In the genomic region with DNA sequence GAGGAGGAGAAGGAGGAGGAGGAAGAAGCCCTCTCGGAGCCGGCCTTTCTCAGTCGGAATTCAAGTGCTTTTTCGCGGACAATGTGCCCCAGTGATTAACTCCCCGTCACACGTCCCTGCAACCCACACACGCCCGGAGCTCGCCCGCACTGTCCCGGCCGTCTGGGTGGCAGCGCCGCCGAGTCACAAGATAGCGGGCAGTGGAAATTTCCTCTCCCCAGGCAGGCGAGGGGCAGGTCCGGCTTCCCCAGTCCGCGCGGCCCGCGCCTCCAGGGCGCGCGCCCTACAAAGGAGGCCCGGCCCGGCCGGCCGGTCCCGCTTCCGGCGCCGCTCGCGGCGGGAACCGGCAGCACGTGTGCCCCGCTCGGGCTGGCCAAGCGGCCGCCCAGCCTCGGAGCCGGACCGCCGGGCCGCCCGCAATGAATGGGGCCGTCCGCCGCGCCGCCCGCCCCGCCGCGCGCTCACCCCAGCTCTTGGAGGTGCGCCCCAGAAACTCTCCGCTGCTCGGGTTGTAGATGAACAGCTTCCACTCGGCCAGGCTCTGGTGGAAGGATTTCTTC, we compare ENCODE assay signal across 8 mouse cellular contexts. TPM values are rescaled to one million over a fixed set of nuclear protein-coding genes. Genes with fewer than 3 reads are reported as not detected.
DNase-seq lines count a peak whose midpoint lies in the region; ATAC-seq and TF ChIP-seq lines count a peak whose summit lies in the region.

No protein-coding gene starts in this region.

- DNase-seq in G1E (ENCODE audit: low spot score): peak; percentile 50
- DNase-seq in cerebellum, adult 18-20 months: peak; percentile 81 to 82
- DNase-seq in forebrain, postnatal 0 days: peak; percentile 46
- peak; percentile 69 to 81 for DNase-seq in heart, postnatal 36 days
- DNase-seq in layer of hippocampus, adult 18-20 months (ENCODE audit: low spot score in 2 of 2): peak; percentile 50 to 63
- peak; percentile 82 to 85 for DNase-seq in lung, adult 18-20 months
- DNase-seq in testis, postnatal 10 days (ENCODE audit: low spot score): peak; percentile 75

- intact Hi-C loops in heart, postnatal 36 days (cut with DNase I): loop anchor here (5.0 kb wide), 2 partner anchors 74 to 114 kb away; partner anchors contain the start of gene Rnf7

- H3K4me1 ChIP-seq in G1E (ENCODE audit: insufficient read depth, low read depth, low read length): peaks cover 31% of the 10 kb centered on the region
- H3K4me1 ChIP-seq in forebrain, postnatal 0 days (ENCODE audit: insufficient read depth): peaks cover 9% of the 10 kb centered on the region
- H3K4me1 ChIP-seq in neural tube, embryonic 14.5 days (ENCODE audit: control insufficient read depth, insufficient read depth, low read length): peaks cover 22% of the 10 kb centered on the region

- H3K9ac ChIP-seq in forebrain, postnatal 0 days: peak overlapping the region; percentile 82
- H3K9ac ChIP-seq in neural tube, embryonic 14.5 days (replicated peaks; ENCODE audit: low read depth, low read length): peak overlapping the region; percentile 79

- 0 out of 2 replicates have a peak, but pooled peaks have one; percentile 2 for ATAC-seq in G1E (ENCODE audit: extremely low read depth, insufficient number of reproducible peaks, low FRiP score, poor library complexity, severe bottlenecking)
- peak; percentile 60 for ATAC-seq in forebrain, postnatal 0 days
- peak; percentile 70 for ATAC-seq in neural tube, embryonic 14.5 days (ENCODE audit: low read depth)

- H3K4me3 ChIP-seq in G1E (ENCODE audit: low read depth, low read length): peak overlapping the region; percentile 81
- peak overlapping the region; percentile 81 for H3K4me3 ChIP-seq in forebrain, postnatal 0 days (ENCODE audit: low read depth, low read length)
- peak overlapping the region; percentile 83 for H3K4me3 ChIP-seq in neural tube, embryonic 14.5 days (ENCODE audit: low read depth, low read length)

- TF ChIP-seq CTCF in G1E (IDR thresholded peaks at IDR 0.05; ENCODE audit: low read depth, low read length): no peak
- TF ChIP-seq CTCF in forebrain, postnatal 0 days (IDR thresholded peaks at IDR 0.05; ENCODE audit: low read depth): no peak

- peaks cover 3% of the 10 kb centered on the region; the same call in 1 of the 2 replicates for H3K9me3 ChIP-seq in G1E (replicated peaks)
- no peaks in the 10 kb centered on the region for H3K9me3 ChIP-seq in forebrain, postnatal 0 days (ENCODE audit: low read length)
- H3K9me3 ChIP-seq in neural tube, embryonic 14.5 days (ENCODE audit: control insufficient read depth, low read length): no peaks in the 10 kb centered on the region

- peak overlapping the region; percentile 76 for H3K4me2 ChIP-seq in forebrain, postnatal 0 days (ENCODE audit: low read depth)
- peak overlapping the region; percentile 65 for H3K4me2 ChIP-seq in neural tube, embryonic 14.5 days (ENCODE audit: low read depth, low read length)

- under 1% methylated on average over 63 of the region's 64 CpGs for WGBS in forebrain, postnatal 0 days
- WGBS in neural tube, embryonic 14.5 days: under 1% methylated on average over 51 of the region's 64 CpGs

- peaks cover 21% of the 10 kb centered on the region for H3K36me3 ChIP-seq in G1E (replicated peaks)
- H3K36me3 ChIP-seq in forebrain, postnatal 0 days (ENCODE audit: insufficient read depth): no peaks in the 10 kb centered on the region
- no peaks in the 10 kb centered on the region for H3K36me3 ChIP-seq in neural tube, embryonic 14.5 days (ENCODE audit: control insufficient read depth, insufficient read depth, low read length)

- H3K27me3 ChIP-seq in G1E (ENCODE audit: insufficient read depth, low read length): no peaks in the 10 kb centered on the region
- no peaks in the 10 kb centered on the region for H3K27me3 ChIP-seq in forebrain, postnatal 0 days (ENCODE audit: insufficient read depth, low read length)
- no peaks in the 10 kb centered on the region for H3K27me3 ChIP-seq in neural tube, embryonic 14.5 days (ENCODE audit: control insufficient read depth, insufficient read depth, low read length)

- H3K27ac ChIP-seq in forebrain, postnatal 0 days (ENCODE audit: low read depth, low read length): peak overlapping the region; percentile 83
- peak overlapping the region; percentile 85 for H3K27ac ChIP-seq in neural tube, embryonic 14.5 days (ENCODE audit: low read depth, low read length)

RNA-seq across cellular contexts. Expression of gene Atp1b3, which starts 0.6 kb away (rescaled TPM):
- total RNA-seq in G1E (2014; fragmentation: Nextera tagmentation): 79.5 and 86.8 TPM in 2 replicates
- total RNA-seq in G1E (2017): 73.4 and 77.8 TPM in 2 replicates
- polyA plus RNA-seq in G1E (2012): 89.3 and 107 TPM in 2 replicates
- total RNA-seq in forebrain, postnatal 0 days (2014; rRNA removed): 80.7 and 85.4 TPM in 2 replicates
- 130 and 167 TPM in 2 replicates for polyA plus RNA-seq in forebrain, postnatal 0 days (2015; fragmentation: Nextera tagmentation; extraction: Ambion mirVana)
- 10 to 100 TPM; 54.8 to 56.6 TPM for total RNA-seq in heart, postnatal 36 days (2021)
- total RNA-seq in layer of hippocampus, adult 18-20 months (2021): 10 to 100 TPM; 82.1 to 83.8 TPM
- polyA plus RNA-seq in neural tube, embryonic 14.5 days (2014; fragmentation: Nextera tagmentation; extraction: Ambion mirVana): 168 and 198 TPM in 2 replicates

Comparison
In these comparisons a context has a peak if more than half of its experiments do, and no peak if none do; other contexts are left out.
1. Peak in every context shown above with its lines: DNase-seq, ATAC-seq, H3K4me3 ChIP-seq and H3K27ac ChIP-seq.
2. ATAC-seq: peak in every context shown above with its lines; median percentile 70 in neural tube, embryonic 14.5 days; 60 in forebrain, postnatal 0 days; 2 in G1E.